Mouse (Mus musculus): ENCODE results near the gene Zc3h6.

Zc3h6 gene

DNA sequence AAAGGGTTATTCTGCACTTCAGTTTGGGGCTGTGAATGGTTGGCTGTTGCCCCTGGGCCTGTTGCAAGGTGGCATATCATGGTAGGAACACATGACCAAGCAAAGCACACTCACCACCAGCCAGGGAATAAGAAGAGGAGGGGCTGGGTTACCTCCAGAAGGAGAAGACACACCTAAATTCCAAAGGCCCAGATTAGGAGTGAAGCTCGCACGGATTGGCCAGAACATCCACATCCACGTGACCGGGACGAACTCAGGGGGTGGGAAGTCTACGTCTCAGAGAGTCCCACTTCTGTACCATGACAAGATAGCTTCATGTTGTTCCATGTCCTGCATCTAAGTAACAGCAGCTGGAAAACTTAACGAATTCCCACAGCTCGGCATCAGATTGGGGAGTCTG is 90.1 kb downstream of the Zc3h6 start:
- no peak for TF ChIP-seq GATA4 (IDR thresholded peaks at IDR 0.05; ENCODE audit: insufficient replicate concordance, low read length)

DNA sequence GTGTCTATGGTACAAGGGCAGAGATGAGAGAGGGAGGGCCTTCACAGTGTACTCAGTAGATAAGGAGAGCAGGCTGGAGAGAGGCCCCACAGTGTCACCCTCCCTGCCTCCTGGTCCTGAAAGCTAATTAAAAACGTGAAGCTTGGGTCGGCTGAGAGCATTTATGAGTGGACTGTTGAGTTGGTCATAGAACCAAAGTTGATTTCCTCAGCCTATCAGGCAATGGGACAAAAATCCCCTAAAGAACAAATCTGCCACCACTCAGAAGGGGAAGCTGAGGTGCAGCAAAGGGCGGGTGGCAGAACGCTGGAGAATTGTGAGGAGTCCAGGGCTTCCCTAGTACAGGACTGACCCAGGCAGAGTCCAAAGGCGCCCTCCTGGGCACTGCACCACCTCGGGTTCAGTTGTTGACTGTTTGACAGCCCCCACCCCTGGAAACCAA is 90.7 kb downstream of the Zc3h6 start:
- no peak for TF ChIP-seq GATA4 (IDR thresholded peaks at IDR 0.05; ENCODE audit: insufficient replicate concordance, low read length)

- no peak for TF ChIP-seq GATA4 (IDR thresholded peaks at IDR 0.05; ENCODE audit: insufficient replicate concordance, low read length)
Measured at GRCm38 (mm10) chr2:129061456-129062059, 94.4 kb downstream of the Zc3h6 start.

GRCm38 (mm10) chr2:129065437-129066282 is 98.5 kb downstream of the Zc3h6 start, which contains the start of gene Ttl:
Gene Ttl (plus strand): TSS chr2:129065942.
- TF ChIP-seq GATA4 (IDR thresholded peaks at IDR 0.05; ENCODE audit: insufficient replicate concordance, low read length) = no peak

DNA sequence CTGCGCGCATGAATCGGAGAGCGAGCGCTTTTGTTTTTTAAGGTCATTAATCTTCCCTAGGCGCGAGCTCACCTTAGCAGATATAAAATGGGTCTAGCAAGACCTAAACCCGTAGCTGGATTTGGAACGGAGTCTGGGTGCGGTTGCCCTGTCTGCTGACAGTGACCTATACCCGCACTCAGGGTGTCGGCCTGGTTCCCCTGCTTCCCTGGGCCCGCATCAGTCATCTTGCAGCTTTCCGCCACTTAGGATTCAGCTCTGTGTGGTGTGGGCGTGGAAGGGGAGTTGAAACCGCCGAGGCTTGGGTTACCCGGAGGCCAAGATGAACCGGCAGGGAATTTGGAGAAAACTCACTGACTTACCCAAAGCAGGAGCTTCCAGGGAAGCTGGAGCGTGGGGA is 99.1 kb downstream of the Zc3h6 start:
- TF ChIP-seq GATA4 (IDR thresholded peaks at IDR 0.05; ENCODE audit: insufficient replicate concordance, low read length) = no peak

Data from liver, adult (tissue).